Mouse (Mus musculus): Measurements from ENCODE around the gene Smtn.

- TF ChIP-seq CTCF (IDR thresholded peaks at IDR 0.05; ENCODE audit: low read depth, low read length), result no peak
- no peak for TF ChIP-seq POLR2AphosphoS5 (IDR thresholded peaks at IDR 0.05; ENCODE audit: insufficient replicate concordance, low read depth, low read length)
Measured at GRCm38 (mm10) chr11:3536745-3537333, 3.6 kb downstream of the Smtn start.
